Mouse (Mus musculus) layer of hippocampus, postnatal 25 days (tissue): Measurements from ENCODE around the gene Eme2. TPM values are rescaled to one million over a fixed set of nuclear protein-coding genes. Genes with fewer than 3 reads are reported as not detected.

ENCODE experiments used
- DNase-seq, 2 experiments: peaks; one replicate each; pipeline ENCODE4 v3.0.0; 2022; ENCODE audit warnings: mixed read lengths in 2 of 2, low spot score in 1 of 2; ENCODE audit errors: extremely low spot score in 1 of 2
- total RNA-seq, 2 experiments: library from RNA; stranded (reverse); gene quantifications; 2 replicates each; pipeline ENCODE4 v1.2.3; 2021

The Eme2 gene
- total RNA-seq, 2 experiments from 2014 or later = 54.0 to 69.1 TPM

- no peak for DNase-seq
Measured at GRCm38 (mm10) chr17:24897600-24897999, 2.7 kb upstream of the Eme2 start.

- DNase-seq = no peak
Measured at GRCm38 (mm10) chr17:24896993-24897269, 2.0 kb upstream of the Eme2 start.

- DNase-seq = peak; percentile 64 to 75
Measured at GRCm38 (mm10) chr17:24896241-24896992, 1.5 kb upstream of the Eme2 start, which contains the start of gene Nme3. Nme3 (plus strand) TSS chr17:24896500.

DNA sequence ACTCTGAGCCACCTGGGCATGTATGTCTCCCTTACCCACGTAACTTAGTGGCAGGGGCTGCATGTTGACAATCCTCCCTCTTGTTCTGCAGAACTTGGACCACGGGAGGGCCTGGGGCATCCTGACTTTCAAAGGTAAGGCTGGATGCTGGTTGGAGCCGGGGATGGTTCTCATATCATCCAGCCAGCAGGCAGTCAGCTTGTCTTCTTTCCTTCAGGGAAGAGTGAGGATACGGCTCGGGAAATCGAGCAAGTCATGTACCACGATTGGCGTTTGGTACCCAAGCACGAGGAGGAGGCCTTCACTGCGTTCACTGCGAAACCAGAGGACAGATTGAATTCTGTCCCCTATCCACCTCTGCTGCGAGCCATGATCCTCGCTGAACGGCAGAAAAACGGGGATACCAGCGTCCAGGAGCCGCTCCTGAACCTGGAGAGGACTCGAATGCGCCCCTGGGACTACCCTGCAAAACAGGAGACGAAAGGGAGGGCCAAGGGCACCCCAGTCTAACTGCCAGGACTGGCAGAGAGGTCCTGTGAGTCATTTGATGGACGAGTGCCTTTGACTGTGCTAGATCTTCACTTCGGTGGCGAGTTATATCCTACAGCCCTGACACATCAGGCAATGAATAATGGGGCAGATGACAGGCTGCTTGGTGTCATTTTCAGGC lies 819 bp upstream of the Eme2 start:
- DNase-seq = no peak

DNA sequence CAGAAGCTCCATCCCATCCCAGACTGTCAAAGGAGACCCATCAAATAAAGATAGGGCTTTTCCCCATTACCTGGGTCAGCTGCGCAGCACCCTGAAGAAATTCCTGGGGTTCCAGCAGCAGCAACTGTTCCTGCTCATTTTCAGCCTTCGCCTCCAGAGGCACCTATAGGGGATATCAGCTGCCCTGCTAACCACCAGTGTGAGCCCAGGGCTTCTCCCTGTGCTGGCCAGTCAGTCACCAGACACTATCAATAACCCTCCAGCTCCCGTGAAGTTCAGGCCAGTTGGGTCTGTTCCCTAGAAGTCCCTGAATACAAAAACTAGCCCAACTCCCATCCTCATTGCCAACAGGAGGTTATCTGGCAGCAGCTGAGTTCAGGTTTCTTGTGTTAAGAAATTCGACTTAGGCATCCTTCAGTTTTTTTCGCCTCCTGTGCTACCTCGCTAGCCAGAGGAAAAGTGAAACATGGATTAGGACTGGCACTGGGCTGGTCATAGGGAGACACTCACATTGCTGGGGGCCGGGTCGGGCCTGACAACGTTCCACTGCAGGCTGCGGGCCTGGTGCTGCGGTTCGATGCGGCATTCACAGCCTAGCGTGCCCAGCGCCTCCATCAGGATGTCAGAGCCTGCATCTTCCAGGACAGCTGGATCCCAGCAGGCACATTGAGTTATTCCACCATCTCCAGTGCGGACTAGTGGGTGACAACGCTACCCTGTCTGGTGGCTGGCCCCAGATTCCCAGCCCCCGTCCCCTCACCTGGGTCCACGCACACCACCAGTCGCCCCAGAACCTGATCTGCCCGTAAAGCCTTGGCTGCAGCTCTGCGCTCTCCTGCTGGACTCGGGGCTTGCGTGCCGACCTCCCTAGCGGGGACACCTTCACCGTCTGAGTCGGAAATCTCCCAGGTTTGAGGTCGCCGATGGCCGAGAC lies 559 bp downstream of the Eme2 start:
- no peak for DNase-seq

- DNase-seq = no peak
Measured at GRCm38 (mm10) chr17:24893276-24893675, 1.6 kb downstream of the Eme2 start.

DNA sequence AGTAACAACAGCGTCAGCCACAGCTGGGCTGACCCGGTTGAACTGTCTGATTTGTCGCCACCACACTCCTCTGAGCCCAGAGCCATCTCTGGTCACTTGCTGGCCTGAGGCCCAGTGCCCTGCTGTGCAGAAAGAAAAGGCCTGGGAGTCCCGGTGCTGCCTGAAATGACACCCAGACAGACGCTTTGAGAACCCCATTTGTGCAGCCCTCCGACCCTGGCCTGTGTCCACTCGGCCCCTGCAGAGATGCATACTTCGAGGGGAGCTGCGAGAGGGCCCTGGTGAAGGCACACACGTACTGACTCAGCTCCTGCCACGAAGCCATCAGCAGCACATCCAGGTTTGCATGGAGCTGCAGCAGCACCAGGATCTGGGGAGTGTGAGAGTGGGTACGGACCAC lies 2.1 kb downstream of the Eme2 start:
- DNase-seq = no peak

DNA sequence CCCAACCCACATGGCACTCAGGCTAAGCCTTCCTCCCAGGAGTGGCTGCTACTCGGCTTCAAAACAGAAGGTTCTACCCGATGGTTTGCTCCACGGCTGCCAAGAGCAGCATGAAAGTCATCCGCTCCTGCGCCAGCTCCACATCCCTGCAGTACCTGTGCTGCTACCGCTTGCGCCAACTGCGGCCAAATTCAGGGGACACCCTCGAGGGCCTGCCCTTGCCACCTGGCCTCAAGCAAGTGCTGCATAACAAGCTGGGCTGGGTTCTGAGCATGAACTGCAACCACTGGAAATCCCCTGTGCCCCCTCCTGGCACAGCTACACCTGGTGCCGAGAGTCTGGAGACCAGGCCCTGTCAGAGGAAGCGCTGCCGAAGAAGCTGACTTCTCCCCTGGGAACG lies 3.6 kb downstream of the Eme2 start:
- DNase-seq = no peak

DNA sequence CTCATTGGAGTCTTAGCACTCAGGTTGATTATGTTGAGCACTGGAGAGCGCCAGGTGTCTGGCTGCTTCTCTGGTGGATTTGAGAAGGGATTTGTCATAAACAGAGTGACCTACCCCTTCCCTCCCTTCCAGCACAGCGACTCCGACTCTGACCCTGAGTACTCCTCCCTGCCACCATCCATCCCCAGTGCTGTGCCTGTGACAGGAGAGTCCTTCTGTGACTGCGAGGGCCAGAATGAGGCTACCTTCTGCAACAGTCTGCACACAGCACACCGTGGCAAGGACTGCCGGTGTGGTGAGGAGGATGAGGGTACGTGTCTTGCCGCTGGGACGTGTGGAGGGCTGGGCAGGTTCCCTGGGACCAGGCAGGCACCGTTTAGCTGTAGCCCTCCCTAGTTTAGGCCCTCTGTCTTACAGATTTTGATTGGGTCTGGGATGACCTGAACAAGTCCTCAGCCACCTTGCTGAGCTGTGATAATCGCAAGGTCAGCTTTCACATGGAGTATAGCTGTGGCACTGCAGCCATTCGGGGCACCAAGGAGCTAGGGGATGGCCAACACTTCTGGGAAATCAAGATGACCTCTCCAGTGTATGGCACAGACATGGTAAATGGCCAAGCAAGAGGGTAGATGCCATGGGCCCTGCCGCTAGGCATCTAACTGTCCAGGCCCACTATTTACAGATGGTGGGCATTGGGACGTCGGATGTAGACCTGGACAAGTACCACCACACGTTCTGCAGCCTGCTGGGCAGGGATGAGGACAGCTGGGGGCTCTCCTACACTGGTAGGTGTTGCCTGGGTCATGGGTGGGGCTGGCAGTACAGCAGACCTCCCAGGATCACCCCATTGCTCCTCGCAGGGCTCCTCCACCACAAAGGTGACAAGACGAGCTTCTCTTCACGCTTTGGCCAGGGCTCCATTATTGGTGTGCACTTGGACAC lies 4.5 kb downstream of the Eme2 start:
- no peak for DNase-seq

DNA sequence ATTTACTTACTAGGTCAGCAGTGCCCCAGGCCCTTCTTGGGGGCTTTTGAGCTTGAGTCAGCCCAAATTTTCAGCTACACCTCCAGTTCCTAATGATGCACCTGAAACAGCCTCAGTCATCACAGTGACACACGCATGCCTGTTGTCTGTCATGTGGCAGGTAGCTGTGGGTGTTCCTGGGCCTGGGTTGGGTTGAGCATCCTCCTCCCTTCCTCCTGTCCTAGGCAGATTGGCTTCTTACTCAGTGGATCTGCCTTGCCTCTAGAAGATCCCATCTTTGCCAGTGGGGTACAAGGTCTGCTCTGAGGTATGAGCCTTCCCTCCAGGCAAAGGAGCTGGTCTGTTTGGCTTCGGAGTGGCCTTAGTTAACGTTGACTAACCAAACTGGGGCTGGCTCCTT lies 6.0 kb downstream of the Eme2 start:
- DNase-seq = no peak

DNA sequence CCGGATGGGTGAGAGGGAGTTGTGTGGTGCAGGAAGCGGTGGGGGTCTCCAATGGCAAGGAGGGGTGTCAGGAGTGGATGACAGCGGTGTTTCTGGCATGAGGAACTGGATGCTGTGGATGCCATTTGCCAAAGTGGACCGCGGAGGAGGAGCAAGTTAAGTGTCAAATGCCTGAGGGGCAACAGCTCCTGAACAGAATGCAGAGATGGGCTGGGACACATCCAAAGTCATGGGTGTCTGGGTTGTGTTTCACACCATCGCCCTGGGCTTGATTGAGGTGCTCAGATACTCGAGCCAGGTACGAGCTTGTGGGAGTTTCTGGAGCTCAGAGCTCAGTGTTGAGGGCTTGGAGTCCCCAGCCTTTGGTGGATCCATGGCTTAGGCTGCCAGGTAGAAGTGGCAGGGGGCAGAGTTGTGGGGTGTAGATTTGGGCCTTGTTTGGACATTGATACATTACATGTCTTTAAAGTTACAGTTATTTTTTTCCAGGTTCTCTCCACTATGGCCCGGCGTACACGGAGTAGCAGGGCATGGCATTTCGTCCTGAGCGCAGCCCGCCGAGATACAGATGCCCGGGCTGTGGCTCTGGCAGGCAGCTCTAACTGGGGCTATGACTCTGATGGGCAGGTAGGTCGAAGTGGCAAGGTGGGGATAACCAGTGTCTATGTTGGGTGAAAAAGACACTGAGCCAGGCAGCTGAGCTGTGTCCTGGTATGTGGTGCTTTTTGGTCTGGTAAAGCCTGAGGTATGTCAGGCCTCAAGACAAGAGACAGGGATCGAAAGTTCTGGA lies 7.4 kb downstream of the Eme2 start:
- no peak for DNase-seq

GRCm38 (mm10) chr17:24886932-24887271 lies 8.0 kb downstream of the Eme2 start:
- no peak for DNase-seq

DNA sequence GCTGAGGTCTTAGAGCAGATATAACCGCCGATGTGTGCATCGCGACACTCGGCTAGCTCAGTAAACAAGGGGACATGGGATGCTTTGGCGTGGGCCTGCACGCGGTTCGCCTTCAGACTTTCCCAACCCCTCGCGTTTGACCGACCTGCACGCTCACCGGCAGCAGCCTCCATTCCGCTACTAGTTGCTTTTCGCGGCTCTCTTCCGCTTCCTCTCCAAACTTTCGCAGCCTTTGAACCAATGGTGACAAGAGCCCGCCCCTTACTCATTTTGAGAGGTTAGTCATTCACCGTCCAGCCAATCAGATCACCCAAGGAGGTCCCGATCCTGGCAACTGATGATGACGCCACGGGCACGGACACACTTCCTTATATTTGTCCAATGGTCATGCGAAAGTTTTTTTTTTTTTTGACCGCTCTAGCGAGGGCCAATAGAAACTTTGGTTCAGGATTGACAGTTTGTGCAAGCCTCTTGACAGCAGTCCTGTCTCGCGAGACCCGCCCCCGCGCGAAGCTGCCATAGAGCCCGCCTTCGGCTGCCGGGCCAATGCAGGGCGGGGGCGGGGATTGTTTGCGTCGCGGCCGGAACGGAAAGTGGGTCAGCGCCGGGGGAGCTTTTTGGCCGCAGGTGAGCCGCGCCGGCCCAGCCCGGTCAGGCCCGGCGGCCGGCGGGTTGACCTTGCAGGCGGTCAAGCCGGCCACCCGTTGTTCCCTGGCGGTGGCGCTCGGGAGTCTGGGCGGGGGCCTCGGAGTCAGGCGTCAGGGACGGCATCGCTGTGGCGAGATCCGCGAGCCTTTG lies 8.6 kb downstream of the Eme2 start, which contains the start of the genes Nubp2 and Spsb3:
Gene Nubp2, minus strand, starts transcription at position 216 of the 798 bp plus-strand sequence.
Gene Spsb3, plus strand, starts transcription at position 510 of the 798 bp plus-strand sequence.
- peak; percentile 93 for DNase-seq

GRCm38 (mm10) chr17:24885356-24886133 lies 9.3 kb downstream of the Eme2 start:
- DNase-seq = no peak

DNA sequence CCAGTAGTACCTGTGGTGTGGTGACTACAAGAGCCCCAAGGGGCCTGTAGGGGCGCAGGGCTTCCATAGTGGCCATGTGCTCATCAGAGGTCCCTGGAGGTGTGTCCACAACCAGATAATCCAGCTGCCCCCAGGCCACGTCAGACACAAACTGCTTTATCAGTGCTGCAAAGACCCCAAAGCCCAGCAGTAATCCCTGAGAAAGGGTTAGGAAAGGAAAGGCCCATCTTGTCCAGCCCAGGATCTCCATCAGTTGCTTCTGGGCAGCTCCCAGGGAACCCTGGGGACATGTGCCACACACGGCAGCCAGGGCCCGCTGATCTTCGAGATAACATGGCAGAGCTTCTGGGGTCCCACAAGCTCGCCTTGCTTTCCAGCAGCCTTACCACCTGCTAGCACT lies 10.5 kb downstream of the Eme2 start:
- DNase-seq = no peak

GRCm38 (mm10) chr17:24881738-24882440 lies 13.0 kb downstream of the Eme2 start:
- no peak for DNase-seq

GRCm38 (mm10) chr17:24878531-24878930 lies 16.4 kb downstream of the Eme2 start:
- DNase-seq = no peak
